Mouse (Mus musculus) olfactory bulb, adult 2 months (tissue): ENCODE measurements around the gene Efhd1. TPM values are rescaled to one million over a fixed set of nuclear protein-coding genes. Genes with fewer than 3 reads are reported as not detected.

Experiments used
- H3K27ac ChIP-seq: fragments of 200-500 bp; 2 replicates; pipeline ENCODE4 v1.5.1; 2012; ENCODE audit warnings: low read depth, low read length; ENCODE audit not compliant: insufficient read depth
- H3K4me1 ChIP-seq: fragments of 200-500 bp; 2 replicates; pipeline ENCODE4 v1.6.1; 2012; ENCODE audit warnings: low read length; ENCODE audit not compliant: control insufficient read depth, insufficient read depth
- H3K4me3 ChIP-seq: fragments of 200-500 bp; 2 replicates; pipeline ENCODE4 v1.5.1; 2012; ENCODE audit warnings: mild to moderate bottlenecking, low read depth, low read length, moderate library complexity; ENCODE audit not compliant: insufficient read depth
- CTCF ChIP-seq: fragments of 200-500 bp; IDR thresholded peaks from 2 replicates; pipeline ENCODE4 v1.5.1; 2012; ENCODE audit warnings: low read depth, mild to moderate bottlenecking, low read length, moderate library complexity; ENCODE audit not compliant: insufficient read depth
- POLR2A ChIP-seq: fragments of 200-500 bp; IDR thresholded peaks from 2 replicates; pipeline ENCODE4 v1.6.1; 2012; ENCODE audit warnings: mild to moderate bottlenecking, low read depth, low read length, moderate library complexity; ENCODE audit not compliant: insufficient read depth
- WGBS: fragments of 180-500 bp; shearing (Covaris S2); methylation state at CpG from one replicate; pipeline ENCODE4 v1.1.7; 2018; 5-methylcytosine and 5-hydroxymethylcytosine counted together
- polyA plus RNA-seq: library from polyadenylated mRNA; stranded (reverse); fragments of >200 nt; gene quantifications from 2 replicates; pipeline ENCODE4 v1.2.4, GENCODE M21; 2012; ENCODE audit warnings: low replicate concordance; ENCODE audit not compliant: missing spikeins, insufficient read depth, insufficient read length

Gene Efhd1
- polyA plus RNA-seq, 1 experiment = not detected

DNA sequence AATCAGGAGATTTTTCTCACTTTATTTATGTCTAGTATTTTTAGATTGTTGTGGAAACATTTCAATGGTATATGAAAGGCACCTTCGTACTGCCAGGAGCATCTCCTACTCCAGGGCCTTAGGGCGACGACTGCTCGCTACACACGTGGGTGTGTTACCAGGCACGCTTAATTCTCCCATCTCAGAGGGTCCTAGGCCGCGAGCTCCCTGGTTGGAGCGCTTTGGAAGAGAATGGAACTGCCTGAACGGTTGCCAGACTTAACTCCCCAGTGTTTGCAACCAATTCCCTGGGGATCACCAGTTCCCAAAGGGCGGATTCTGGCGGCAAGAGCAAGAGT lies 398 bp upstream of the Efhd1 start:
- no peak for TF ChIP-seq CTCF
- no peak for TF ChIP-seq POLR2A
- H3K4me1 ChIP-seq = peaks cover 15% of the 10 kb centered on the region
- H3K27ac ChIP-seq = no peak overlapping the region
- H3K4me3 ChIP-seq = peak overlapping the region; percentile 47
- WGBS = 6% methylated on average over 12 of the region's 12 CpGs

DNA sequence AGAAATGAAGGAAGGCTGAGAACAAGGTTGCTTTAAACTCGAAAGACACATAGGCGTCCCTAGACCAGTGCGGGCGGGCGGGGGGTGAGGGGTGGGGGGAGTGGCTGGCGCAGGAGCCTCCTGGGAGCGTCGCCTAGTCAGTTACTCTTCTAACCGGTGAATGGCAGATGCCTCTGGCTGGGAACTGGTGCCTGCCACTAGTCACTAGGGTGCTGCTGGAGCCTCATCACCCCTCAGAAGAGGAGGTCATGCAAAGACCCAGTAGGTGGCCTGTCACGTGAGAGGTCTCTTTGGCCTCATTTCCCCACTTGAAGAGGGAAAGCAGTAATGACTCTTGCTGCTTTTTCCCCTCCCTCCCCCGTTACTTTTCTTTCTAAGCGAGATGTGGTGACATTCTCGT lies 1.0 kb downstream of the Efhd1 start:
- no peak for TF ChIP-seq POLR2A
- no peak for TF ChIP-seq CTCF
- peaks cover 15% of the 10 kb centered on the region for H3K4me1 ChIP-seq
- WGBS = 6% methylated on average over 13 of the region's 13 CpGs
- H3K4me3 ChIP-seq = no peak overlapping the region
- H3K27ac ChIP-seq = no peak overlapping the region

DNA sequence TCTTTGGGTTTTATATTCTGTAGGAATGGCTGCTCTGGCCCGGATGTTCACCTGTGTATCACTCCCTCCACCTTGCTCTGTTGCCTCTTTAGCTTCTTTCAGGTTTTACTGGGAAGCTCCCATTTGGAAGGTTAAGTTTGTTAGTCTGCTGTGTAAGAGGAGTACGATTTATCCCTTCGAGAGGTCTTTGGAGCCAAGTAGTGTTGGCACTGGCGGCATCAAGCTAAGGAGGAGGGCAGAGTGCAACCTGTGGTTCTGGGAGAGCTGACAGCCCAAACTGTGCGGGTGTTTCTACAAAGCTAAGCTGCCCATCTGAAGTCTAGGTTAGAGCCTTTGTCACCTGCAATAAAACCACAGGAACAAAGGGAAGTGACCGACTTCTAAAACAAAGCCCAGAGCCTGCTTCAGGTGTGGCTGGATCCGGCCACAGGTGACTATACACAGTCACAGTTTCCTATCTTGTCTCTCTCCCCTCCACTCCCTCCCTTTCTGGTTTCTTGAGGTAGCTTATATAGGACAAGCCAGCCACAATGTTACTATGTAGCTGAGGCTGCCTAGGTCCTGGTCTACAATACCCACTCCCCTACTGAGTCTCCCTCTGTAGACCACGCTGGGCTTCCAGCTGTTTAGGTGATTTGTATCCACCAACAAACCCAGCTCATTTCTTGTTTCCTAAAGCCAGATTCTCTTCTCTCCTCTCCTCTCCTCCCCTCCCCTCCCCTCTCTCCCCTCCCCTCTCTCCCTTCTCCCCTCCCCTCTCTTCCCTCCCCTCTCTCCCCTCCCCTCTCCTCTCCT lies 2.3 kb downstream of the Efhd1 start:
- Histone ChIP-seq H3K4me3 (no peak overlapping the region), H3K27ac (no peak overlapping the region), H3K4me1 (peaks cover 17% of the 10 kb centered on the region)
- 49% methylated on average over 8 of the region's 8 CpGs for WGBS
- TF ChIP-seq POLR2A = no peak
- TF ChIP-seq CTCF = no peak

DNA sequence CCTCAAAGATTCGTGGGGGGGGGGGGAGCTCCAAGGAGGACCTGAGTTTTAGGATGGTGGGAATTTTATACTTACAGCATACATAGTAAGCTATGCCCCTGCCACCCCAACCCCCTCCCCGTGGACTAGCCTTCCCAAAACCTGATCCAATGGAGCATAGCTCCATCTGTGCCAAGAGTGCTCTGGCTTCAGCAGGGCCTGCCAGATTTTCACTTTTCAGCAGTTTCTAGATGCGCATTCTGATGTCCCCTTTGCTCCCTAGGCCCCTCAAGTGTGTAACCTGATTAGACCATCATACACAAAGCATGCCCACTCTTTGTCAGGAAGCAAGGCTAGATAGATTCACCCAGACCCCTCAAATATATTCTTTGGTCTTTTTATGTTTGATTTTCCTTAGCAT lies 6.0 kb downstream of the Efhd1 start:
- no peak for TF ChIP-seq POLR2A
- no peak for TF ChIP-seq CTCF
- Histone ChIP-seq H3K4me3 (no peak overlapping the region), H3K4me1 (peaks cover 10% of the 10 kb centered on the region; the same call in 1 of the 2 replicates), H3K27ac (no peak overlapping the region)
- 55% methylated on average over 3 of the region's 3 CpGs for WGBS

DNA sequence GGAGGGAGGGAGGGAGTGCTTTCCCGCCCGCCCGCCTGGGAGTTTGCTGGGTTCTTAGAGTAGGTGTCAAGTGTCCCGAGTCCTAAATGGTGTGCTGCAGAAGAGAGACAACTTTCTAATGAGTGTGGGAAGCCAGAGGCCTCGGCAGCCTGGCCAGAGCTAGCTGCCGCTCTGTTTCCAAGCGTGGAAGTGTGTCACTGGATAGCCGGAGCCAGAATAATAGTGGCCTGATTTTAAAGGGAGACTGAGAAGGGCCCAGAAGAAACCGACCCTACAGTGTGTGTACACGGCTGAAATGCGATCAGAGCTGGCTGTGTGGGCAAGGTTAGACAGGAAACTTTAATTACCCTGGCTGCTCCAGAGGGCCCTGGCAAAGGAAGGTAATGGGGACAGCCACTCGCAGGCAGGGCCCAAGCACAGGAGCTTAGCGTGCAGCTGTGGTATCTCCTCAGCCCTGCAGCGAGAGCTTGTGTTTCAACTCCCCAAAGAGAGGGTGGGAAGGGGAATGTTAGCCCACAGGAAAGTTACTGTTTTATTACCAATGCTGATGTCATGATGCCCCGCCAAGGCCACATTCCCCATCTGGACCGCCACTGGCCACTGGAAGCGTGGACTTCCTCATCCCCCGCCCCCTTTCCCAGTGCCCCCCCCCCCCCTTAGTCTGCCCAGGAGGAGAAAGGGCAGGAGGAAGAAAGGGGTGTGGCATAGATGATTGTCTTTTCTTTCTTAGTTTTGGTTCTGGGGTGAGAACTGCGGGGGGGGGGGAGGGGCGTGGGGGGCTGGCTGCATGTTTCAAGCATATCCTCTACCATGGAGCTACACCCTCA lies 6.7 kb downstream of the Efhd1 start:
- WGBS = 51% methylated on average over 20 of the region's 20 CpGs
- H3K4me1 ChIP-seq = peaks cover 10% of the 10 kb centered on the region; the same call in 1 of the 2 replicates
- no peak overlapping the region for H3K27ac ChIP-seq
- H3K4me3 ChIP-seq = no peak overlapping the region
- no peak for TF ChIP-seq POLR2A
- TF ChIP-seq CTCF = no peak

DNA sequence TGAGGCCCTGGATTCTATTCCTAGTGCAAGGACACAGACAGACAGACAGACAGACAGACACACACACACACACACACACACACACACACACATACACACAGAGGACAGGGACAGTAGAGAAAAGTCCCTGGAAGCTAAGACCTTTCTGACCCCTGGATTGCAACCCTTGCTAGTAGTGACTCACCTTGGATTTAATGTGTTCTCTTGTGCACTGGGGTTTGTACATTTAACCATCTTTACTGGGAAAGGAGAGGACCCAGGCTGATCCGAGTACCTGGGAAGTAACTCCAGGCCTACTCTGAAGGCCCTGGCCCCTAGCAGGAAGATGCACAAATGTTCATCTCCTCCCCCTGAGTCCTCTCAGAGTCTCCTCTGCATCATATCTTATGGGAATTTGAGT lies 7.4 kb downstream of the Efhd1 start:
- Histone ChIP-seq H3K4me1 (peaks cover 10% of the 10 kb centered on the region; the same call in 1 of the 2 replicates), H3K27ac (no peak overlapping the region), H3K4me3 (no peak overlapping the region)
- TF ChIP-seq POLR2A (no peak), CTCF (no peak)
- WGBS = 96% methylated on average over 1 of the region's 1 CpGs

DNA sequence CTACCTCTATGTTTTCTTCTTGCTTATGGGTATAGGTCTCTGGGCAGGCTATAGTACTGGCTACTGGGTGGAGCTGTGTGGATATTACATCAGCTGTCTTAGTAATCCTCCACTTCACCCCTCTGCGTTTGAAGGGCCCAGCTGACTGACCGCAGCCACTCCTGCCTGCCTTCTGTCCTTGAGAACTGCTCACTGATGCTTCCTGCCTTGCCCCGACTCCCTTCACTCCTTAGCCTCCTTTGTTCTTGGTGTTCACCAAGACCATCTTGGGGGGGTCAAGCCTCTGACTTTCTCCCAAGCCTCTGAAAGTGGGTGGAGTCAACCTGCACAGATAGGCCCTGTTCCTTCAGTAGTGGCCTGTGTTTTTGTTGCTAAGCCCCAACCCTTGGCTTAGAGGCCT lies 8.3 kb downstream of the Efhd1 start:
- TF ChIP-seq POLR2A = no peak
- TF ChIP-seq CTCF = no peak
- Histone ChIP-seq H3K27ac (no peak overlapping the region), H3K4me1 (peaks cover 10% of the 10 kb centered on the region; the same call in 1 of the 2 replicates), H3K4me3 (no peak overlapping the region)
- WGBS = 84% methylated on average over 3 of the region's 3 CpGs

DNA sequence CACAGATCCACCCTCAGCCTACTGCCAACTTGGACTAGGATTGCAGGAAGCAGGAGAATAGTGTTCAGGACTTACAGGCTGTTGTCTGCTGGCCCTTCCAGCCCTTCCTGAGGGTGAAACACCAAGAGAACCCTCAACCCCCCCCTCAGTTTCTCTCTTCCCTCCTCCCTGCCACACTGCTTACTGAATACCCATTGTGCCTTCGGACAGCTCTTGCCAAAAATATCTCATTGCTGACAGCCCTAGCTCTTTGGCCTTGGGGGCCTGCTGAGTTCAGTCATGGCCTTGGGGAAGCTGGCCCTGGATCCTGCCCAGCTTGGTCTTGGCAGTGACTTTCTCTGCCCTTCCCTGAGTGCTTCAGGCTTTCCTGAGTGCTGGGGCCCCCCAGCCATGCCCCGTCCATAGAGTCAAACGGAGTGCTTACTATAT lies 9.4 kb downstream of the Efhd1 start:
- WGBS = 49% methylated on average over 3 of the region's 3 CpGs
- H3K4me1 ChIP-seq = peaks cover 10% of the 10 kb centered on the region; the same call in 1 of the 2 replicates
- TF ChIP-seq POLR2A (no peak), CTCF (no peak)

DNA sequence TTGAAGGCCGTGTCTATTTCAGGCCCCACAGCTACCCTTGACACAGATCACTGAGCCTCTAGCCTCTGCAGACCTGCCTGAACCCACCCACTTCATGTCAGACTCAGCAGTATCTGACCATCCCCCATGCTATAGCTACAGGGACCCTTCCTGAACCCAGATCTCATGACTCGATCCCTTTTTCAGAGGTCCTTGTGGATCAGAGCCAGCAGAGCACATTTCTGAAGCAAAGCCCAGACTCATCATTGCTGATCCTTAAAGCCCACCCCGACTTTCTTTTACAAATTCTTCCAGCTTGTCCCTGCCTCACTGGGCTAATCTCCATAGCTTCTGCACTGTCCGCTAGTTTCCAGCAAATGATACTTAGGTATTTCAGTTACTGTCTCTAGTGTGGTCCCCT lies 10.0 kb downstream of the Efhd1 start:
- 39% methylated on average over 4 of the region's 4 CpGs for WGBS
- H3K27ac ChIP-seq = peak overlapping the region; percentile 12
- H3K4me3 ChIP-seq = no peak overlapping the region
- TF ChIP-seq CTCF (no peak), POLR2A (no peak)
- H3K4me1 ChIP-seq = peaks cover 10% of the 10 kb centered on the region; the same call in 1 of the 2 replicates

More for the DNA sequence above, 9.4 kb downstream of the Efhd1 start:
- Histone ChIP-seq H3K4me3 (no peak overlapping the region), H3K27ac (peak overlapping the region; percentile 12)
